Mouse (Mus musculus) heart, embryonic 10.5 days (tissue): ENCODE measurements around the gene Tmem259. TPM values are rescaled to one million over a fixed set of nuclear protein-coding genes. Genes with fewer than 3 reads are reported as not detected.

Source experiments
- DNase-seq: peaks from one replicate; pipeline ENCODE4 v3.0.0-alpha.2; 2017; ENCODE audit warnings: low spot score
- H3K27ac ChIP-seq: fragments of 300-500 bp; sonication (generic); 2 replicates; pipeline ENCODE4 v1.5.1; 2016; ENCODE audit warnings: mild to moderate bottlenecking
- H3K27me3 ChIP-seq: fragments of 300-500 bp; sonication (generic); 2 replicates; pipeline ENCODE4 v1.6.1; 2016; ENCODE audit warnings: mild to moderate bottlenecking; ENCODE audit not compliant: poor library complexity, insufficient read depth, severe bottlenecking
- H3K36me3 ChIP-seq: fragments of 300-500 bp; sonication (generic); 2 replicates; pipeline ENCODE4 v1.6.1; 2016; ENCODE audit warnings: mild to moderate bottlenecking, moderate library complexity
- H3K4me1 ChIP-seq: fragments of 300-500 bp; sonication (generic); 2 replicates; pipeline ENCODE4 v1.6.1; 2016; ENCODE audit warnings: mild to moderate bottlenecking
- H3K4me3 ChIP-seq: fragments of 300-500 bp; sonication (generic); 2 replicates; pipeline ENCODE4 v1.5.1; 2016; ENCODE audit warnings: mild to moderate bottlenecking, moderate library complexity
- H3K9me3 ChIP-seq: fragments of 300-500 bp; sonication (generic); 2 replicates; pipeline ENCODE4 v1.6.1; 2016; ENCODE audit warnings: mild to moderate bottlenecking, moderate library complexity
- WGBS: fragments of 180-500 bp; shearing (Covaris S2); methylation state at CpG from one replicate; pipeline ENCODE4 v1.1.7; 2016; 5-methylcytosine and 5-hydroxymethylcytosine counted together
- polyA plus RNA-seq: library from polyadenylated mRNA; unstranded; fragments of >200 nt; fragmentation: Nextera tagmentation; extraction: Ambion mirVana; gene quantifications from 2 replicates; pipeline ENCODE4 v1.2.1, GENCODE M21; 2016

Gene Tmem259
- polyA plus RNA-seq, 1 experiment from 2014 or later = 16.4 TPM

- no peak overlapping the region for H3K4me3 ChIP-seq
- 72% methylated on average over 4 of the region's 4 CpGs for WGBS
- peaks cover 74% of the 10 kb centered on the region for H3K36me3 ChIP-seq
- H3K27ac ChIP-seq = no peak overlapping the region
- DNase-seq = no peak
- no peaks in the 10 kb centered on the region for H3K27me3 ChIP-seq
- peaks cover 48% of the 10 kb centered on the region for H3K4me1 ChIP-seq
- H3K9me3 ChIP-seq = no peaks in the 10 kb centered on the region
Measured at GRCm38 (mm10) chr10:79949873-79950272, 34.3 kb downstream of the Tmem259 start.

DNA sequence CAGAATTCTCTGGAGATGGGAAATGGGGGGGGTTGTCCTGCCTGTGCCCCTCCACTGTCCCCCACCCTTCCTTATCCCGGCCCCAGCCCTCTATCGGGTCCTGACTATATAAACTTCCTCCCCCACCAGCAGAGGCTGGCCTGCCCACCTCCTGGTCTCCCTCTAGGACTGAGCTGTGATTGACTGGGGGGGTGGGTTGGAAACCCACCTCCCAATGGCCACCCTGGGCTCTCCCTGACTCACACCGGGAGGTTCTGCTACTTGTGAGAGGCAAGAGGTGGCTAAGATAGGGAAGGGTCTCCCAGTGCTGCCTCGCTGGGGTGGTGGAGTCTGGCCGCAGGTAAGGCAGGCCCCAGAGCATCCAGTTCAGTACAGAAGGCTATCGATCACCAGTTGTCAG, 36.6 kb downstream of the Tmem259 start:
- peak overlapping the region; percentile 19; the same call in 1 of the 2 replicates for H3K4me3 ChIP-seq
- peaks cover 61% of the 10 kb centered on the region for H3K4me1 ChIP-seq

DNA sequence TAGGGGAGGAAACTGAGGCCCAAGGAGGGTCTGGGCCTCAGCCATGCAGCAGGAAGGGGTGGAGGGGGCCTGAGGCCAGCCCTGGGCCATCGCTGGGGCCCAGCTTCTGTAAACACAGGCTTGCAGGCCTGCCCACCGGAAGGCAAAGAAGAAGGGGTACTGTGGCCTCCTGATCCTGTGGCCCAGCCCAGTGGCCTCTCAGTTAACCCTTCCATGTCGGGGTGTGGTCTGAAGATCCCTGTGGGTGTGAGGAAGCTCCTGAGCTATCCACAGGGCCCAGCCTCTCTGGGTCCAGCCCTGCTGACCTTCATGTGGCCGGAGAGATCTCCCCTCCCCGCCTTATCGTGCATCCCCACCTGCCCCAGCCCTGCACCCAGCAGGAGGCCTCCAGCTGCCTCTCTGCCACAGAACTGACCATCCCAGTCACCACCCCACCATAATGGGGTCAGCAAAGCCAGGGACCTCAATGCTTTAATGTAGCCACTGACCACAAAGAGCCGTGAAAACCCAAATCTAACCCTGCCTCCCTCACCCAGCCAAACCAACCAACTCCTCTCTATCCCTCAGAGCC, 37.3 kb downstream of the Tmem259 start:
- Histone ChIP-seq H3K9me3 (no peaks in the 10 kb centered on the region), H3K27ac (peak overlapping the region; percentile 86), H3K4me3 (peak overlapping the region; percentile 30), H3K27me3 (no peaks in the 10 kb centered on the region), H3K4me1 (peaks cover 61% of the 10 kb centered on the region), H3K36me3 (peaks cover 63% of the 10 kb centered on the region)
- peak; percentile 96 for DNase-seq
- WGBS = 12% methylated on average over 7 of the region's 7 CpGs

More for the DNA sequence above, 36.6 kb downstream of the Tmem259 start:
- Histone ChIP-seq H3K27ac (peak overlapping the region; percentile 86), H3K9me3 (no peaks in the 10 kb centered on the region), H3K27me3 (no peaks in the 10 kb centered on the region), H3K36me3 (peaks cover 58% of the 10 kb centered on the region)
- DNase-seq = no peak
- WGBS = 66% methylated on average over 6 of the region's 6 CpGs

- Histone ChIP-seq H3K4me3 (peak overlapping the region; percentile 30), H3K9me3 (no peaks in the 10 kb centered on the region), H3K27me3 (no peaks in the 10 kb centered on the region), H3K36me3 (peaks cover 63% of the 10 kb centered on the region), H3K27ac (peak overlapping the region; percentile 86), H3K4me1 (peaks cover 69% of the 10 kb centered on the region)
- 35% methylated on average over 16 of the region's 16 CpGs for WGBS
- no peak for DNase-seq
Measured at GRCm38 (mm10) chr10:79945507-79946234, 38.5 kb downstream of the Tmem259 start.

DNA sequence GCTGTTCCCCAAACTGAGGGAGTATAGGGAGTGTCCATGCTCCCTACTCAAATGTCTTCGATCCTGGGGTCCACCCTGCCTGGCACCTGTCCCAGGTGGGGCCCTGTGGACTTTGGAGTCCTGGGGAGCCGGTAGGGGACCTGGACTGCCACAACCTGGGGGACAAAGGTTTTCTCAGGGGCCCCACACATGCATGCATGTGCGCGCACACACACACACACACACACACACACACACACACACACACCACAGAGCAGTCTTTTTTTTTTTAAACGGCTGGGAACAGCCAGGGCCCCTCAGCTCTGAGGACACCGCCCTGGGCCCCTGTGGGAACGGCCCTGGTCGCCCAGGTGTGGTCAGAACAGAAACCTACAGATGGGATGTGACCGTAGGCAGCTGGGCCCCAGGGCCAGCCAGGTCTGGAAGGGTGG, 40.6 kb downstream of the Tmem259 start:
- 82% methylated on average over 9 of the region's 9 CpGs for WGBS
- peaks cover 63% of the 10 kb centered on the region for H3K36me3 ChIP-seq

GRCm38 (mm10) chr10:79942988-79943387, 41.1 kb downstream of the Tmem259 start:
- Histone ChIP-seq H3K4me3 (peak overlapping the region; percentile 12; the same call in 1 of the 2 replicates), H3K27me3 (no peaks in the 10 kb centered on the region), H3K36me3 (peaks cover 66% of the 10 kb centered on the region), H3K27ac (peak overlapping the region; percentile 86; the same call in 1 of the 2 replicates), H3K4me1 (peaks cover 80% of the 10 kb centered on the region), H3K9me3 (no peaks in the 10 kb centered on the region)
- no peak for DNase-seq
- 83% methylated on average over 1 of the region's 1 CpGs for WGBS

More for the DNA sequence above, 40.6 kb downstream of the Tmem259 start:
- H3K4me3 ChIP-seq = peak overlapping the region; percentile 12; the same call in 1 of the 2 replicates
- peak overlapping the region; percentile 86 for H3K27ac ChIP-seq
- no peaks in the 10 kb centered on the region for H3K9me3 ChIP-seq
- peaks cover 79% of the 10 kb centered on the region for H3K4me1 ChIP-seq
- no peaks in the 10 kb centered on the region for H3K27me3 ChIP-seq
- DNase-seq = no peak

DNA sequence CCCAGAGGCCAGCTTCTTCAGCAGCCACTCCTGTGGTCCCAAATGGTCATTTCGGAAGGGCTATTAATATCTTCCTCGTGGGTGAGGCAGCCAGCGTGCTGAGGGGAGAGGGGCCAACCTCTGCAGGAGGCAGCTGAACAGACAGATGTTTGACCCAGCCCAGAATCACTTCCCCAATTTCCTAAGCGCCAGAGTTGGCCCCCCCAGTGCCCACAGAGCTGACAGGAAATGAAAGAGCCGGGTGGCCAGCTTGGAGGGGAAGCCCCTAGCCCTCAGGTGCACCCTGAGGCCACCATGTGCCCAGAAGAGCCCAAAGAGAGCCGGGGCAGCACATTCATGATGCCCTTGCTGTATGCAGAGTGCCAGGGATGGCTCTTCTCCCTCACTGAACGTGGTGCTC, 43.4 kb downstream of the Tmem259 start:
- peaks cover 80% of the 10 kb centered on the region for H3K4me1 ChIP-seq
- H3K4me3 ChIP-seq = peak overlapping the region; percentile 29; the same call in 1 of the 2 replicates
- no peak for DNase-seq

DNA sequence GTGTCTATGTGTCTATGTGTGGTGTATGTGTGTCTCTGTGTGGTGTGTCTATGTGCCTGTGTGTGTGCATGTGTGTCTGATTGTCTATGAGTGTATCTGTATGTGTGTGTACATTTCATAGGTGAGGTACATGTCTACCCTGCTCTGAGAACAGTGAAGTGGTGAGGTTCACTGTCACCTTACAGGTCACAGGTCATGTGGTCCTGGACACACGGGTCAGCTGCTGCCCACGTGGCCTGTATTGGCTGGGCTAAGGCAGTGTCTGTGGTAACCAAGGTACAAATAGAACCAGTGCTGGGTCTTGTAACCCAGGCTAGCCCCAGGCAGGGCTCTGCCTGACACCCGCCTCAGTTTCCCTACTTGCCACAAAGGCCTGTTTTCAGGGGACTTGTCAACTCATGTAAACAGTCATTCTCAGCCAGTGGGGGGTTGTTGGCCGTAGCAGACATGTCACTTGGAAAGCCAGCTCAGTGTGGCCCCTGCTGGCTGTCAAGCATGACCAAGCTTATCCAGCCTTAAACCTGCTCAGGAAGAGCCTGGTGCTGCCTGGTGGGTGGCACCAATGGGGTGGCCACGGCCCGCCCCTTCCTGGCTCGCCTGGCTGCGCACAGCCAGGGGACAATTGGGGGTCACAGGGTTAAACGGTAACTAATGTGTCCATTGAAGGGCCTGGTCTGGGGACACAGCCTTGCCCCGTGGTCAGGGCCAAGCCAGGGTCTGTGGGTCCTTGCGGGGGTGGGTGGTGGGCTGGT, 46.2 kb downstream of the Tmem259 start:
- Histone ChIP-seq H3K36me3 (peaks cover 90% of the 10 kb centered on the region), H3K9me3 (no peaks in the 10 kb centered on the region), H3K27me3 (no peaks in the 10 kb centered on the region), H3K27ac (peak overlapping the region; percentile 66), H3K4me3 (no peak overlapping the region), H3K4me1 (peaks cover 82% of the 10 kb centered on the region)
- WGBS = 82% methylated on average over 11 of the region's 11 CpGs
- no peak for DNase-seq

More for the DNA sequence above, 43.4 kb downstream of the Tmem259 start:
- H3K27me3 ChIP-seq = no peaks in the 10 kb centered on the region
- WGBS = 53% methylated on average over 7 of the region's 7 CpGs
- H3K27ac ChIP-seq = peak overlapping the region; percentile 65; the same call in 1 of the 2 replicates
- no peaks in the 10 kb centered on the region for H3K9me3 ChIP-seq
- peaks cover 68% of the 10 kb centered on the region for H3K36me3 ChIP-seq

DNA sequence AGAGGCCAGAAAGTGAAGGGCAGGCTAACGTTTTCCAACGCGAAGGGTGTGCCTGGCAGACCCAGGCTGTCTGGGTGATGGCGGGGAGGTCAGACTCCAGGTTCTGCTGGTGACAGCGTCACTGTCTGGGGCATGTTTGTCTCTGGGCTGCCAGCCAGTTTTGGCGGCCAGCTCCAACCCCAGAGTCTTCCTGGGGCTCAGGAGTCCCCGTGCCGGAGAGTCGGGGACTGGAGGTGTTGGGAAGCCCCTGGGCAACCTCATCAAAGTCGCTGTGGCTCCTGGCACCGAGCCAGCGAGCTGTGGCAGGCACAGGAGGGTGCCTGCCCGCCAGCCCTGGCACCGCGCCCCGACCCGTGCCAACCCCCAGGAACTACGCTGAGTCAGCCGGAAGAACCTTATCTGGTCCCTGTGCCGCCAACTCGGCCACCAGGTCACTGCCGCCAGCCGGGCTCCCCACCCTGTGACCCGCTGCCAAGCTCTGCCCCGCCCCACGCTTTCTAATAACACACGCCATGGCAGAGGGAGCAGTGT, 47.2 kb downstream of the Tmem259 start:
- peaks cover 95% of the 10 kb centered on the region for H3K36me3 ChIP-seq
- no peaks in the 10 kb centered on the region for H3K9me3 ChIP-seq
- no peak for DNase-seq
- peak overlapping the region; percentile 37; the same call in 1 of the 2 replicates for H3K27ac ChIP-seq
- 70% methylated on average over 27 of the region's 27 CpGs for WGBS
- H3K27me3 ChIP-seq = no peaks in the 10 kb centered on the region
- peaks cover 92% of the 10 kb centered on the region for H3K4me1 ChIP-seq
- no peak overlapping the region for H3K4me3 ChIP-seq

DNA sequence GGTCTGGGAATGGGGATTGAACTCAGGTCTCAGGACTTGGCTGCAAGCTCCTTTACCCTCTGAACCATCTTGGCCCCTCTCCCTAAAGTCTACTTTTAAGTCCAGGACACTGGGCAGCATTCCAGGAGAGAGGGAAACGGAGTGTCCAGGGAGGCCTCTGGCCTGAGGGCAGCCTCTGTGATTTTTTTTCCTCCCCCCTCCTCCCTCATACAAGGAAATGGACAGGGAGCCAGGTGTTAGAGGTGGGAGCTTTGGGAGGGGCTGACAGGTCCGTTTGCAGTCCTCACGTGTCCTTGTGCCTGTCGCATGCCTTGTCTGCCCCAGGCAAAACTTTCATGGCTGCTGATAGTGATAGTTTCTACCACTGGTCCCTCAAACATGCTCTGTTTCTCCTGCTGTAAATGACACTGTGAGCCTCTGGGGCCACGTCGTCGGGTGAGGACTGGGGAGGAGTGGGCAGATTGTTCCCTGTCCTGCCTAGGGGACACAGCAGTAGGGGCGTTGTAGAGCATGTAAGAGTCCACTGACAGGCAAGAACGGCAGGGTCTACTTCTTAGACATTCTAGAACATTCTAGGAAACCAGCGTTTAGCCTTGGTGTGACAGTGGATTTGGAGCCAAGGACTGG, 47.7 kb downstream of the Tmem259 start:
- Histone ChIP-seq H3K9me3 (no peaks in the 10 kb centered on the region), H3K27ac (peak overlapping the region; percentile 37; the same call in 1 of the 2 replicates), H3K27me3 (no peaks in the 10 kb centered on the region), H3K4me1 (peaks cover 98% of the 10 kb centered on the region), H3K4me3 (no peak overlapping the region), H3K36me3 (peaks cover 95% of the 10 kb centered on the region)
- DNase-seq = no peak
- WGBS = 61% methylated on average over 10 of the region's 10 CpGs

GRCm38 (mm10) chr10:79934794-79935569, 49.1 kb downstream of the Tmem259 start:
- no peak overlapping the region for H3K4me3 ChIP-seq

More at GRCm38 (mm10) chr10:79934794-79935569, 49.1 kb downstream of the Tmem259 start:
- 90% methylated on average over 16 of the region's 16 CpGs for WGBS
- peaks cover 98% of the 10 kb centered on the region for H3K4me1 ChIP-seq
- 0 out of 2 replicates have a peak overlapping the region, but pooled peaks have one; percentile 32 for H3K27ac ChIP-seq
- no peak for DNase-seq
- no peaks in the 10 kb centered on the region for H3K27me3 ChIP-seq
- peaks cover 93% of the 10 kb centered on the region for H3K36me3 ChIP-seq
- no peaks in the 10 kb centered on the region for H3K9me3 ChIP-seq
